ENCODE assay signal across 10 mouse cellular contexts in genomic region chr2:48481209-48481742, GRCm38 (mm10).
A peak's percentile ranks its signal among the peaks of the same experiment; 100 is the strongest.
DNase-seq lines count a peak whose midpoint lies in the region; ATAC-seq lines count a peak whose summit lies in the region.
"Had no signal": no experiment of that assay in that cellular context is flagged by ENCODE, and none has a peak within 500 bp of the region (broad histone marks: within the 10 kb centered on the region; RNA-seq: fewer than 3 reads in every experiment).

No protein-coding gene starts in this region.

- no peaks in the 10 kb centered on the region for H3K36me3 ChIP-seq in kidney, embryonic 15.5 days
- H3K36me3 ChIP-seq in forebrain, embryonic 13.5 days (ENCODE audit: poor library complexity, severe bottlenecking): no peaks in the 10 kb centered on the region
- H3K36me3 ChIP-seq in limb, embryonic 13.5 days: no peaks in the 10 kb centered on the region
- H3K36me3 ChIP-seq in neural tube, embryonic 14.5 days (ENCODE audit: control insufficient read depth, insufficient read depth, low read length): no peaks in the 10 kb centered on the region

- peak overlapping the region; percentile 59 for H3K27ac ChIP-seq in kidney, embryonic 15.5 days
- peak overlapping the region; percentile 57 for H3K27ac ChIP-seq in forebrain, embryonic 13.5 days
- H3K27ac ChIP-seq in limb, embryonic 13.5 days: peak overlapping the region; percentile 44; the same call in 1 of the 2 replicates
- H3K27ac ChIP-seq in neural tube, embryonic 14.5 days (ENCODE audit: low read depth, low read length): peak overlapping the region; percentile 62; the same call in 1 of the 2 replicates

- H3K27me3 ChIP-seq in kidney, embryonic 15.5 days: no peaks in the 10 kb centered on the region
- 0 out of 2 replicates have a peak, but pooled peaks cover 4% of the 10 kb centered on the region for H3K27me3 ChIP-seq in forebrain, embryonic 13.5 days
- no peaks in the 10 kb centered on the region for H3K27me3 ChIP-seq in limb, embryonic 13.5 days
- no peaks in the 10 kb centered on the region for H3K27me3 ChIP-seq in neural tube, embryonic 14.5 days (ENCODE audit: control insufficient read depth, insufficient read depth, low read length)

- H3K4me1 ChIP-seq in kidney, embryonic 15.5 days: peaks cover 12% of the 10 kb centered on the region; the same call in 1 of the 2 replicates
- peaks cover 15% of the 10 kb centered on the region for H3K4me1 ChIP-seq in forebrain, embryonic 13.5 days
- peaks cover 16% of the 10 kb centered on the region for H3K4me1 ChIP-seq in limb, embryonic 13.5 days
- peaks cover 3% of the 10 kb centered on the region; the same call in 1 of the 2 replicates for H3K4me1 ChIP-seq in neural tube, embryonic 14.5 days (ENCODE audit: control insufficient read depth, insufficient read depth, low read length)

- 24% methylated on average over 12 of the region's 12 CpGs for WGBS in kidney, embryonic 15.5 days
- WGBS in forebrain, embryonic 13.5 days: 3% methylated on average over 12 of the region's 12 CpGs
- 20% methylated on average over 12 of the region's 12 CpGs for WGBS in limb, embryonic 13.5 days
- 7% methylated on average over 12 of the region's 12 CpGs for whole genome bisulfite sequencing in neural tube, embryonic 14.5 days

- DNase-seq in kidney, postnatal 36 days: no peak
- no peak for DNase-seq in spleen, postnatal 14 days (ENCODE audit: low spot score in 2 of 2)
- DNase-seq in left cerebral cortex, postnatal 14 days (ENCODE audit: low spot score in 2 of 2): no peak
- DNase-seq in urinary bladder, postnatal 4 days (ENCODE audit: low spot score in 2 of 2): no peak
- DNase-seq: heart, postnatal 4 days; layer of hippocampus, postnatal 36 days had no signal

- intact Hi-C loops in left cerebral cortex, postnatal 14 days (cut with DNase I): no loop called here

- no peak overlapping the region for H3K9ac ChIP-seq in kidney, embryonic 15.5 days
- H3K9ac ChIP-seq in forebrain, embryonic 13.5 days: 0 out of 2 replicates have a peak overlapping the region, but pooled peaks have one; percentile 30
- no peak overlapping the region for H3K9ac ChIP-seq in limb, embryonic 13.5 days
- no peak overlapping the region for H3K9ac ChIP-seq in neural tube, embryonic 14.5 days (replicated peaks; ENCODE audit: low read depth, low read length)

- H3K4me2 ChIP-seq in kidney, embryonic 15.5 days: peak overlapping the region; percentile 23; the same call in 1 of the 2 replicates
- H3K4me2 ChIP-seq in forebrain, embryonic 13.5 days: peak overlapping the region; percentile 29
- peak overlapping the region; percentile 35 for H3K4me2 ChIP-seq in limb, embryonic 13.5 days (replicated peaks)
- no peak overlapping the region for H3K4me2 ChIP-seq in neural tube, embryonic 14.5 days (ENCODE audit: low read depth, low read length)

- H3K9me3 ChIP-seq in kidney, embryonic 15.5 days (replicated peaks): no peaks in the 10 kb centered on the region
- no peaks in the 10 kb centered on the region for H3K9me3 ChIP-seq in forebrain, embryonic 13.5 days (replicated peaks)
- no peaks in the 10 kb centered on the region for H3K9me3 ChIP-seq in limb, embryonic 13.5 days
- no peaks in the 10 kb centered on the region for H3K9me3 ChIP-seq in neural tube, embryonic 14.5 days (ENCODE audit: control insufficient read depth, low read length)

- H3K4me3 ChIP-seq in kidney, embryonic 15.5 days (replicated peaks): no peak overlapping the region
- no peak overlapping the region for H3K4me3 ChIP-seq in forebrain, embryonic 13.5 days
- H3K4me3 ChIP-seq in limb, embryonic 13.5 days: 0 out of 2 replicates have a peak overlapping the region, but pooled peaks have one; percentile 3
- H3K4me3 ChIP-seq in neural tube, embryonic 14.5 days (ENCODE audit: low read depth, low read length): no peak overlapping the region

- ATAC-seq in kidney, embryonic 15.5 days (replicated peaks; ENCODE audit: low FRiP score): no peak; the same call in 1 of the 2 replicates
- peak; percentile 85 for ATAC-seq in forebrain, embryonic 13.5 days
- ATAC-seq in limb, embryonic 13.5 days (ENCODE audit: low FRiP score, low read depth): peak; percentile 89
- ATAC-seq in neural tube, embryonic 14.5 days (ENCODE audit: low read depth): peak; percentile 95
